Mouse (Mus musculus) layer of hippocampus, adult 9-10 months (tissue): Measurements from ENCODE around the gene Washc2.

Source experiments
- DNase-seq: peaks from one replicate; pipeline ENCODE4 v3.0.0; 2022; ENCODE audit warnings: low spot score

The Washc2 gene

GRCm38 (mm10) chr6:116264018-116264651 is 56.3 kb downstream of the Washc2 start, which contains the start of gene Zfand4:
Gene Zfand4, plus strand, starts transcription at chr6:116264222.
- peak; percentile 59 for DNase-seq

GRCm38 (mm10) chr6:116264836-116265235 is 57.0 kb downstream of the Washc2 start:
- DNase-seq, result no peak

GRCm38 (mm10) chr6:116265603-116266002 is 57.8 kb downstream of the Washc2 start:
- DNase-seq, result no peak

- DNase-seq, result no peak
Observed at GRCm38 (mm10) chr6:116266273-116267109, 58.7 kb downstream of the Washc2 start.

- DNase-seq, result no peak
Observed at GRCm38 (mm10) chr6:116267110-116267423, 59.2 kb downstream of the Washc2 start.

GRCm38 (mm10) chr6:116275695-116276094 is 67.9 kb downstream of the Washc2 start:
- DNase-seq, result no peak

- DNase-seq, result no peak
Observed at GRCm38 (mm10) chr6:116278679-116279317, 71.0 kb downstream of the Washc2 start.

- DNase-seq, result no peak
Observed at GRCm38 (mm10) chr6:116281014-116281413, 73.2 kb downstream of the Washc2 start.

GRCm38 (mm10) chr6:116282546-116282945 is 74.7 kb downstream of the Washc2 start:
- DNase-seq, result no peak

- DNase-seq, result no peak
Observed at GRCm38 (mm10) chr6:116283280-116283679, 75.4 kb downstream of the Washc2 start.

GRCm38 (mm10) chr6:116286321-116286720 is 78.5 kb downstream of the Washc2 start:
- no peak for DNase-seq

GRCm38 (mm10) chr6:116286870-116287575 is 79.2 kb downstream of the Washc2 start:
- no peak for DNase-seq

- DNase-seq, result no peak
Observed at GRCm38 (mm10) chr6:116311411-116311810, 103.6 kb downstream of the Washc2 start.
